Mouse (Mus musculus): ENCODE data around the gene Cps1. TPM values are rescaled to one million over a fixed set of nuclear protein-coding genes. Genes with fewer than 3 reads are reported as not detected.

Gene Cps1
- polyA plus RNA-seq, 1 experiment from 2014 or later: 0.45 TPM

DNA sequence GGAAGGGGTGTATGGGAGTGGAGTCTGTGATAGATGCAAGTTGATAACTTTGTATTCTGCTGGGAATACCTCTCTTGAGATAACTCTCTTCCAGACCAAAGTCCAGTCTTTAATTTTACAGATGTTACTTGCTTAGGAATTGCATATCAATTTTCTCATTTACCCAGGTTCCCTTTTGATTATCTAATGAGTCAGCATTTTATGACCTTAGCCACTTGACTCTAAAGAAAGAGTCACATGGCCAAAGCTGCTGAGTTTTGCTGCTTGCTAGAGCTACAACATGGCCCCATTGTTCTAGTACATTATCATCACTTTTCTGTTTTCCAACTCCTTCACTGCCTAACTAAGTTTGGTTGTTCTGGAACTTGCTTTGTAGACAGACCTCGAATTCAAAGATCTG, 153.4 kb downstream of the Cps1 start:
- ATAC-seq (ENCODE audit: low FRiP score, low TSS enrichment) (no peak), DNase-seq (ENCODE audit: low spot score) (no peak)
- WGBS: 67% methylated on average over 1 of the region's 1 CpGs
- H3K36me3 ChIP-seq (ENCODE audit: control insufficient read depth, insufficient read depth, low read length): no peaks in the 10 kb centered on the region
- no peak overlapping the region for H3K4me2 ChIP-seq (replicated peaks; ENCODE audit: low read depth)
- H3K9me3 ChIP-seq (ENCODE audit: control insufficient read depth, low read length): no peaks in the 10 kb centered on the region
- TF ChIP-seq CTCF (IDR thresholded peaks at IDR 0.05; ENCODE audit: low read depth): no peak
- TF ChIP-seq EP300 (optimal IDR thresholded peaks at IDR 0.05): no peak
- H3K9ac ChIP-seq (ENCODE audit: low read length): no peak overlapping the region
- H3K27me3 ChIP-seq (ENCODE audit: control insufficient read depth, insufficient read depth, low read length): no peaks in the 10 kb centered on the region
- H3K27ac ChIP-seq (replicated peaks): no peak overlapping the region
- H3K4me1 ChIP-seq (replicated peaks; ENCODE audit: control insufficient read depth, insufficient read depth): no peaks in the 10 kb centered on the region
- no peak overlapping the region for H3K4me3 ChIP-seq (ENCODE audit: low read depth, low read length)

Other genes starting within 250 kb of the Cps1 start
- gene Myl1, start 177.6 kb upstream of the Cps1 start, polyA plus RNA-seq (2015; fragmentation: Nextera tagmentation; extraction: Ambion mirVana): 10.3 and 12.7 TPM in 2 replicates
- 49.4 and 56.3 TPM in 2 replicates for gene Lancl1, start 84.2 kb upstream of the Cps1 start, polyA plus RNA-seq (2015; fragmentation: Nextera tagmentation; extraction: Ambion mirVana)